Mouse (Mus musculus): ENCODE results near the gene Gm20388.
"Not testable (repeated sequence)": the region's sequence is repeated elsewhere in the genome, so short reads cannot be mapped to it uniquely, and the experiment has no call there.

The Gm20388 gene

DNA sequence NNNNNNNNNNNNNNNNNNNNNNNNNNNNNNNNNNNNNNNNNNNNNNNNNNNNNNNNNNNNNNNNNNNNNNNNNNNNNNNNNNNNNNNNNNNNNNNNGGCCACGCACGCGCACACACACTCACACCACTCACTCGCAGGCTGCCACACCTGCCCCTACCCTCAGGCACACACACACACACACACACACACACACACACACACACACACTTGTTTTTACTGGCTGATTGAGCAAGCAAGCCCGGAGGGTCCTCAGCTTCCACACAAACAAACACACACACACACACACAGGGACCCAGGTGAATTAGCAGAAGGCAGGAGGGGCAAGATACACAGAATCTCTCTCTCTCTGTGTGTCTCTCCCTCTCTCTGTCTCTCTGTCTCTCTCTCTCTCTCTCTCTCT, 3702.0 kb downstream of the Gm20388 start:
- DNase-seq (ENCODE audit: low read depth), result not testable (repeated sequence)

- DNase-seq (ENCODE audit: low read depth), result not testable (repeated sequence)
These were observed 3712.9 kb downstream of the Gm20388 start for GRCm38 (mm10) chr8:123623523-123623922.

DNA sequence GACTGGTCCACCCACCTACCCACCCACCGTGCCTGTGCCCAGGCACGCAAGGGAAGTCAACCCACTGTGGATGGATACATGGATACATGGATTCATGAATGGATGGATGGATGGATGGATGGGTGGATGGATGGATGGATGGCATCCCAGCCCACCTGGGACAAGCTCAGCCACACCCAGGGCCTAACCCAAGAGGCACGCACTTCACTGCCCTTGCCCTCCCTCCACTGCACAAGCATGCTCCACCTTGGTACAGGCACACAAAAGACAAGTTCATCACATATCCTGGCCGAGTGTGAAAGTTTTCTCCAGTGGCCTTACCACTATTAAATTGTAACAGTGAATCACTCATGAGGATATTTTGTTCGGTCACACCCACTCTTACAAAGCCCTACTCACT, 3713.6 kb downstream of the Gm20388 start:
- no peak for DNase-seq (ENCODE audit: low read depth)

GRCm38 (mm10) chr8:123624702-123625101, 3714.1 kb downstream of the Gm20388 start:
- no peak for DNase-seq (ENCODE audit: low read depth)

DNA sequence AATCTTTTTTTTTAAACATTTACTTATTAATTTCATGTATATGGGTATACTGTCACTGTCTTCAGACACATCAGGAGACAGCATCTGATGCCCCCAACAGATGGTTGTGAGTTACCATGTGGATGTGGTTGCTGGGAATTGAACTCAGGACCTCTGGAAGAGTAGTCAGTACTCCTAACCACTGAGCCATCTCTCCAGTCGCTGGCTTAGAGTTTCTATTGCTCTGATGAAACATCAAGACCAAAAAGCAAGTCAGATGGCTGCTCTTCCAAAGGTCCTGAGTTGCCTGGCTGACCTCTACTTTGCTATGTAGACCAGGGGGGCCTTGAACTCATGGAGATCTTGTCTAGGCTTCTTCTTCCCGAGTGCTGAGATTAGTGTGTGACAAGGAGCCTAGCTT, 3715.1 kb downstream of the Gm20388 start:
- DNase-seq (ENCODE audit: low read depth), result peak; percentile 39

DNA sequence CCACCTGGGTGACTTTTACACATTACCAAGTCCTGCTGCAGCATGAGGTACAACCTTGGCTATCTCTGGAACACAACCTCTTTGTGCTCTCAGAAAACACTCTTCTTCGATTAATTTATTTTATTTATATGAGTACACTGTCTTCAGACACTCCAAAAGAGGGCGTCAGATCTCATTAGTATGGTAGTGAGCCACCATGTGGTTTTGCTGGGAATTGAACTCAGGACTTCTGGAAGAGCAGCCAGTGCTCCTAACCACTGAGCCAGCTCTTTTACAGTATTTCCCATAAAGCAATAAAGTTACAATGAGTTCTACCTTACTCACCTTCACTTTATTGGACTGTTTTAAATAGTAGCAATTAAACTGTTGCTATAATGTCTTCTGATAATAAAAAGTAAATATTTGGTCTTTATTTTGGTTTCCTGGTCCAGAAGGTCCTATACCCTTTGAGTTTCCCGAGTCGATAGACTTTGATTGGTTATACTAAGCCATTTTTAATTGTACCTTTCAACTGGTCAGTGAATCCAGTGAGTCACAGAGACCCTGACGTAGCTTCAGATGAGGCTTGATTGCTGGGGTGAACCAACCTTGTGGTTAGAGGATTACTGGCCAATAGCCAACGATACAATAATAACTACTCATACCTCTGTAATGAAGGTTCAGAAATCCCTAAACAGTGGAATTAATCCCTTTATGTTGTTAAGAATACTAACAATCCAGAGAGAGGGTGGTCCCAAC, 3716.9 kb downstream of the Gm20388 start:
- peak; percentile 56 for DNase-seq (ENCODE audit: low read depth)

- peak; percentile 76 for DNase-seq (ENCODE audit: low read depth)
These were observed 3717.8 kb downstream of the Gm20388 start for GRCm38 (mm10) chr8:123628253-123628967.

- peak; percentile 96 for DNase-seq (ENCODE audit: low read depth)
These were observed 3718.5 kb downstream of the Gm20388 start for GRCm38 (mm10) chr8:123628968-123629755.

- DNase-seq (ENCODE audit: low read depth), result no peak
These were observed 3719.4 kb downstream of the Gm20388 start for GRCm38 (mm10) chr8:123630058-123630457.

- DNase-seq (ENCODE audit: low read depth), result peak; percentile 49
These were observed 3720.2 kb downstream of the Gm20388 start for GRCm38 (mm10) chr8:123630841-123631251.

DNA sequence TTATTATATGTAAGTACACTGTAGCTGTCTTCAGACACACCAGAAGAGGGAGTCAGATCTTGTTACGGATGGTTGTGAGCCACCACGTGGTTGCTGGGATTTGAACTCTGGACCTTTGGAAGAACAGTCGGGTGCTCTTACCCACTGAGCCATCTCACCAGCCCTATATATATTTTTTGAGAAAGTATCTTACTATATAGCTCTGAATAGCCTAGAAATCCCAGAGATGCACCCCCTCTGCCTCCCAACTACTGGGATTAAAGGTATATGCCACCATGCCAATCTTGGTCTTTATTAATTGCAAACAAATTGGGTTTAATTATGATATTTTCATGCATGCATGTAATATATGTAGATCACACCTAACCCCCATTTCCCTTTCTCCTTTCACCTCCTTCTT, 3721.1 kb downstream of the Gm20388 start:
- not testable (repeated sequence) for DNase-seq (ENCODE audit: low read depth)

DNA sequence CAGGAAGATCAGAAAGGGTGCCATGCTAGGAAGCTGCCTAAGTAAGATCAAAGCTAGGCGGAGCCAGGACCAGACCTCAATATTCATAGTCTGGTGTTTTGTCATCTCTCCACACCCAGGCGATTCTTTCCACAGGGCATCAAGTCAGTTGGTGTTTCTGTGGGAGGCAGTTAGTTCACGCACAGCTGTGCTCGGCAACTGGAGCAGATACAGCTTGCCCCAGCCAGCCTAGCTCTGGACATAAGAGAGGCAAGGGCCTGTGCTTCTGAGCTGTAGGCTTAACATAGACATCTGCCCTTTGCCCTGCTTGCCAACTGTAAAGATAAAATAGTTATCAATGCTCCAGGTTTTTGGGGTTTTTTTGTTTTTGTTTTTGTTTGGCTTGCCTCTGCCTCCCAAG, 3721.6 kb downstream of the Gm20388 start:
- DNase-seq (ENCODE audit: low read depth), result no peak

DNA sequence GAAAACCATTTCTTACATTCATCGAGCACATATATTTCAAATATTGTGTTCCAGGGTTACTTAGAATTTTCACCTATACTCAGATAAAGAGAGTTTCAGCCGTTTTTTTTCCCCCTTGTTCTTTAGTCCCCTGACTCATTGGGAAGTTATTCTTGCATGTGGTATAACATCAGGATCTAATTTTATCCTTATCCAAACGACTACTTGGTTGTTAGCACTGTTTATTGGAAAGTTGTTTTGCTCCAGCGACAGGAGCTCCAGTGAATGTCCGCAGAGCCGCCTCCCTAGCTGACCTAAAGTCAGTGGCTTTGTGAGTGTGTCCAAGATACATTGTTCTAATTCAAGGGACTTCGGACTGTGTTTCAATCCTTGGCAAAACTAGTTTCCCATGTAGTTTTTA, 3723.2 kb downstream of the Gm20388 start:
- peak; percentile 72 for DNase-seq (ENCODE audit: low read depth)

GRCm38 (mm10) chr8:123634395-123635131, 3723.9 kb downstream of the Gm20388 start:
- DNase-seq (ENCODE audit: low read depth), result peak; percentile 67

GRCm38 (mm10) chr8:123635671-123636070, 3725.0 kb downstream of the Gm20388 start:
- DNase-seq (ENCODE audit: low read depth), result no peak

GRCm38 (mm10) chr8:123643330-123644051, 3732.8 kb downstream of the Gm20388 start:
- peak; percentile 86 for DNase-seq (ENCODE audit: low read depth)

DNA sequence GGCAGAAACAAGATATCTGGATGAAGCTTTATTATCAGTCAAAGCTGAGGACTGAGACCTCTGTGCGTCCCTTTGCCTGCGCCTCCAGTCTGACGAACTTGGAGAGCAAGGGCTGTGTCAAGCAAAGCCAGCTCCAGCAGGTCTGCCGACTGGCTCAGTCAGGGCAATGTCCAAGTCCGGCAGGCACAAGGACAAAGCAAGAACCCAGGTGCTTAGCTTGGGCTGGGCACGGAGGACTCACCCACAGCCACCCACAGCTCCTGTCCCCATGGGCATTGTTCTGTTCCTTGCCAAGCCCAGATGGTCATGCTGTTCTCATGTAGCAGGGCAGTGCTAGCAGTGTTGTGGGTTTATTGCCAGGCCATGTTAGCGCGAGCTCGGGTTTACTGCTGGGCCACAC, 3734.6 kb downstream of the Gm20388 start:
- DNase-seq (ENCODE audit: low read depth), result no peak

GRCm38 (mm10) chr8:123648245-123649170, 3737.9 kb downstream of the Gm20388 start:
- DNase-seq (ENCODE audit: low read depth), result peak; percentile 86

DNA sequence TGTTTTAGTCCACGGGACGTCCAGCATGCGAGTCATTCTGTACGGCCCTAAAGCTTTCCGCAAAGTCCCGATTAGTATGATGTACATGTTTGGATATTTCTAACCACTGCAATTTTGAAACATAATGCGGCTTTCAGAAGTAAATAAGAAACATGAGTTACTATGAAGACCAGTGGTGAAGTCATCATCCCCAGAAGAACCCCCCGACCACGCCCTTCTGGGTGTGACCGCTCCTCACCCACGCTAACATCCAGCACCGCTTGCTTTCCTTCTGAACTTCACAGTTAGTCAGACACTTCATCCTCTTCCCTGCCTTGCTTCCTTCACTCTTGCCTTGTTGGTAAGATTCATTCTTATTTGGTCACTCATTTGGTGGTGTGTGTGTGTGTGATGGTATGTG, 3738.8 kb downstream of the Gm20388 start:
- DNase-seq (ENCODE audit: low read depth), result peak; percentile 76

Data from NIH3T3 (cell line).